Mouse (Mus musculus) forebrain, embryonic 10.5 days (tissue): Measurements from ENCODE around the gene Spop. TPM values are rescaled to one million over a fixed set of nuclear protein-coding genes. Genes with fewer than 3 reads are reported as not detected.
A peak's percentile ranks its signal among the peaks of the same experiment; 100 is the strongest.

ENCODE experiments used
- DNase-seq: peaks from one replicate; pipeline ENCODE4 v3.0.0-alpha.2; 2017; ENCODE audit warnings: low spot score; ENCODE audit errors: extremely low spot score
- H3K27ac ChIP-seq: fragments of 300-500 bp; sonication (generic); 2 replicates; pipeline ENCODE4 v1.5.1; 2016; ENCODE audit warnings: mild to moderate bottlenecking
- H3K27me3 ChIP-seq: fragments of 300-500 bp; sonication (generic); 2 replicates; pipeline ENCODE4 v1.6.1; 2016; ENCODE audit warnings: mild to moderate bottlenecking; ENCODE audit not compliant: poor library complexity, severe bottlenecking
- H3K36me3 ChIP-seq: fragments of 300-500 bp; sonication (generic); replicated peaks from 2 replicates; pipeline ENCODE4 v1.6.1; 2016; ENCODE audit warnings: mild to moderate bottlenecking, moderate library complexity
- H3K4me1 ChIP-seq: fragments of 300-500 bp; sonication (generic); 2 replicates; pipeline ENCODE4 v1.6.1; 2016
- H3K4me3 ChIP-seq: fragments of 300-500 bp; sonication (generic); 2 replicates; pipeline ENCODE4 v1.5.1; 2016; ENCODE audit warnings: mild to moderate bottlenecking, moderate library complexity
- H3K9me3 ChIP-seq: fragments of 300-500 bp; sonication (generic); 2 replicates; pipeline ENCODE4 v1.6.1; 2016; ENCODE audit warnings: mild to moderate bottlenecking, moderate library complexity
- WGBS: fragments of 180-500 bp; shearing (Covaris S2); methylation state at CpG from one replicate; pipeline ENCODE4 v1.1.7; 2016; 5-methylcytosine and 5-hydroxymethylcytosine counted together
- polyA plus RNA-seq: library from polyadenylated mRNA; unstranded; fragments of >200 nt; fragmentation: Nextera tagmentation; extraction: Ambion mirVana; gene quantifications from 2 replicates; pipeline ENCODE4 v1.2.1, GENCODE M21; 2016

Spop gene
- polyA plus RNA-seq, 1 experiment from 2014 or later = 142 TPM

GRCm38 (mm10) chr11:95460872-95461271 lies 47.0 kb downstream of the Spop start:
- WGBS = 92% methylated on average over 2 of the region's 2 CpGs
- H3K36me3 ChIP-seq = 0 out of 2 replicates have a peak, but pooled peaks cover 5% of the 10 kb centered on the region
- H3K9me3 ChIP-seq = no peaks in the 10 kb centered on the region
- no peak for DNase-seq
- no peak overlapping the region for H3K4me3 ChIP-seq
- no peaks in the 10 kb centered on the region for H3K4me1 ChIP-seq
- H3K27ac ChIP-seq = no peak overlapping the region
- H3K27me3 ChIP-seq = no peaks in the 10 kb centered on the region

- Histone ChIP-seq H3K4me3 (no peak overlapping the region), H3K27ac (no peak overlapping the region), H3K36me3 (0 out of 2 replicates have a peak, but pooled peaks cover 8% of the 10 kb centered on the region), H3K4me1 (no peaks in the 10 kb centered on the region), H3K27me3 (no peaks in the 10 kb centered on the region), H3K9me3 (no peaks in the 10 kb centered on the region)
- WGBS = 93% methylated on average over 3 of the region's 3 CpGs
- DNase-seq = no peak
Measured at GRCm38 (mm10) chr11:95462168-95462567, 48.3 kb downstream of the Spop start.

GRCm38 (mm10) chr11:95467731-95468130 lies 53.9 kb downstream of the Spop start:
- H3K4me3 ChIP-seq = no peak overlapping the region
- peaks cover 25% of the 10 kb centered on the region for H3K36me3 ChIP-seq
- WGBS = 83% methylated on average over 1 of the region's 1 CpGs
- no peaks in the 10 kb centered on the region for H3K4me1 ChIP-seq
- DNase-seq = no peak
- no peak overlapping the region for H3K27ac ChIP-seq
- no peaks in the 10 kb centered on the region for H3K27me3 ChIP-seq
- no peaks in the 10 kb centered on the region for H3K9me3 ChIP-seq

- WGBS = 93% methylated on average over 2 of the region's 2 CpGs
- no peaks in the 10 kb centered on the region for H3K4me1 ChIP-seq
- no peaks in the 10 kb centered on the region for H3K9me3 ChIP-seq
- no peak overlapping the region for H3K27ac ChIP-seq
- H3K4me3 ChIP-seq = no peak overlapping the region
- H3K27me3 ChIP-seq = no peaks in the 10 kb centered on the region
- peaks cover 66% of the 10 kb centered on the region for H3K36me3 ChIP-seq
- no peak for DNase-seq
Measured at GRCm38 (mm10) chr11:95472942-95473341, 59.1 kb downstream of the Spop start.

GRCm38 (mm10) chr11:95473456-95473855 lies 59.6 kb downstream of the Spop start:
- H3K36me3 ChIP-seq = peaks cover 67% of the 10 kb centered on the region
- no peak for DNase-seq
- WGBS = 88% methylated on average over 1 of the region's 1 CpGs
- H3K4me1 ChIP-seq = no peaks in the 10 kb centered on the region
- no peak overlapping the region for H3K27ac ChIP-seq
- H3K27me3 ChIP-seq = no peaks in the 10 kb centered on the region
- no peaks in the 10 kb centered on the region for H3K9me3 ChIP-seq
- no peak overlapping the region for H3K4me3 ChIP-seq

DNA sequence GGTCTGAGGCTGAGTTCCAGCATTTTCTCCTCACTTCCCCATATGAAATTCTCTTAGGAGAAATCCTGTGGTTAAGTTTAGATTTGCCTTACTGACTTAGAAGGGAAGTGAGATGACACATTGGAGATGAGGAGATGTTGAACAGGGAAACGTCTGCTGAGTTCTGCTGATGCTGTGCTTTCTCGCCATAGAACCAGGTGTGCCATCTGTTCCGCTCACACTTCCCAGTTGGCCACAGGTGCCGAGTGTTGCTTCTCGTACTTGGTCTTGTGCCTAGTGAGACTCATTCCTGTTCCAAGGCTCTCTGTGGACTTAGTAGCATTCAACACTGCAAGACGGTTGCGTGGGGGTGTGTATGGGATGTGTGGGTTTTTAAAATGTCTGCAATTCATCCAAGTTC lies 62.4 kb downstream of the Spop start:
- Histone ChIP-seq H3K27me3 (no peaks in the 10 kb centered on the region), H3K4me1 (no peaks in the 10 kb centered on the region), H3K9me3 (no peaks in the 10 kb centered on the region), H3K36me3 (peaks cover 74% of the 10 kb centered on the region), H3K4me3 (no peak overlapping the region), H3K27ac (no peak overlapping the region)
- DNase-seq = no peak
- 88% methylated on average over 7 of the region's 7 CpGs for WGBS

GRCm38 (mm10) chr11:95479458-95479857 lies 65.6 kb downstream of the Spop start:
- no peak overlapping the region for H3K27ac ChIP-seq
- H3K4me3 ChIP-seq = no peak overlapping the region
- H3K36me3 ChIP-seq = peaks cover 74% of the 10 kb centered on the region
- no peaks in the 10 kb centered on the region for H3K27me3 ChIP-seq
- no peak for DNase-seq
- no peaks in the 10 kb centered on the region for H3K9me3 ChIP-seq
- no peaks in the 10 kb centered on the region for H3K4me1 ChIP-seq
- 86% methylated on average over 4 of the region's 4 CpGs for WGBS

DNA sequence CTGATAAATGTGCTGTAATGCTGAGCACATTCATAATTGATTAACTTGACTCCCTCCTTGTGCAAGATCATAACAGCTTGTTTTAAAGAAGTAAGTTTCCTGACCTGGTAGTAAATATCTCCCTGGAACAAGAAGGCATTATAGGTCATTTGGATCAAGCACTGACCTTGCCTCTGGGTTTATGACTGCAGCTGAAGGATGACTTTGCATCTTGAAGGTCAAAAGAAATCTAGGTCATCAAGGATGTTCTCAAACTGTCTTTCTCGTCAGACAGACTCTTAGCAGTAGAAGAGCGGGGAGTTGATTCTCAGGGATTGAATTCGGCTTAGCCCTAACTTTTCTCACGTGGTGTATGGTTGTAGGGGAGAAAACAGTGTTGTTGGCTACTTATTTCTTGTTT lies 66.8 kb downstream of the Spop start:
- H3K9me3 ChIP-seq = no peaks in the 10 kb centered on the region
- H3K27me3 ChIP-seq = no peaks in the 10 kb centered on the region
- H3K4me3 ChIP-seq = no peak overlapping the region
- H3K36me3 ChIP-seq = peaks cover 71% of the 10 kb centered on the region
- H3K27ac ChIP-seq = no peak overlapping the region
- H3K4me1 ChIP-seq = no peaks in the 10 kb centered on the region
- no peak for DNase-seq
- 91% methylated on average over 4 of the region's 4 CpGs for WGBS

DNA sequence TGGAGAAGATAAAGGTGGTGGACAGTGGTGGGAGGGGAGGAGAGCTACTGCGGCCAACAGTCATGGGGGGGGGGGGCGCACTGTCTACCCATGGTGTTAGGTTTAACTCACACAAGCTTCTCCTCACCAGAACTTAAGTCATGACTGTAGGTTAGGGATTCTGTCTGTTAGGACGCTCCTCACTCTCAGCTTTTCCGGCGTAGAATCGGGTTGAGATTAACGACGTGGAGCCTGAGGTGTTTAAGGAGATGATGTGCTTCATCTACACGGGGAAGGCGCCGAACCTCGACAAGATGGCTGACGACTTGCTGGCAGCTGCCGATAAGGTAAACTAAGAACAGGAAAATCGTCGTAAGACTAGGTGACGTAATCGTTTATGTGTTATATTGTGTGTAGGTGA lies 71.8 kb downstream of the Spop start:
- H3K36me3 ChIP-seq = peaks cover 77% of the 10 kb centered on the region
- H3K4me3 ChIP-seq = no peak overlapping the region
- no peak overlapping the region for H3K27ac ChIP-seq
- H3K27me3 ChIP-seq = no peaks in the 10 kb centered on the region
- H3K9me3 ChIP-seq = no peaks in the 10 kb centered on the region
- DNase-seq = peak; percentile 12
- WGBS = 96% methylated on average over 18 of the region's 18 CpGs
- H3K4me1 ChIP-seq = peaks cover 10% of the 10 kb centered on the region

GRCm38 (mm10) chr11:95487237-95487636 lies 73.4 kb downstream of the Spop start:
- 90% methylated on average over 2 of the region's 2 CpGs for WGBS
- no peak overlapping the region for H3K4me3 ChIP-seq
- peaks cover 23% of the 10 kb centered on the region for H3K4me1 ChIP-seq
- H3K27me3 ChIP-seq = no peaks in the 10 kb centered on the region
- H3K36me3 ChIP-seq = peaks cover 87% of the 10 kb centered on the region
- no peak for DNase-seq
- no peak overlapping the region for H3K27ac ChIP-seq
- H3K9me3 ChIP-seq = no peaks in the 10 kb centered on the region

DNA sequence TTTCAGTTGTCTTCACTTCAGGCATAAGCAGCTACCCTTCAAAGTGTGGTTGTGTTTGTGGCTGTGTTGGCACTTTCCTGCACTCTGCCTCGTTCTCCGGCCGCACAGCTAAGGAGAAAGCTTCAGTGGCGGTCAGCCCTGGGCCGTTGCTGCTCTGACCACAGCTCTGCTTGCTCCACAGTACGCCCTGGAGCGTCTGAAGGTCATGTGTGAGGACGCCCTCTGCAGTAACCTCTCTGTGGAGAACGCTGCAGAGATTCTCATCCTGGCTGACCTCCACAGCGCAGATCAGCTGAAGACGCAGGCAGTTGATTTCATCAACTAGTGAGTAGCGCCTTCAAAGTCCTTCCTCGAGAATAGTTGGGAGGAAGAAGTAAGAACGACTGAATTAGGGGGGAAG lies 76.2 kb downstream of the Spop start:
- Histone ChIP-seq H3K9me3 (no peaks in the 10 kb centered on the region), H3K36me3 (peaks cover 89% of the 10 kb centered on the region)
- 80% methylated on average over 14 of the region's 14 CpGs for WGBS

DNA sequence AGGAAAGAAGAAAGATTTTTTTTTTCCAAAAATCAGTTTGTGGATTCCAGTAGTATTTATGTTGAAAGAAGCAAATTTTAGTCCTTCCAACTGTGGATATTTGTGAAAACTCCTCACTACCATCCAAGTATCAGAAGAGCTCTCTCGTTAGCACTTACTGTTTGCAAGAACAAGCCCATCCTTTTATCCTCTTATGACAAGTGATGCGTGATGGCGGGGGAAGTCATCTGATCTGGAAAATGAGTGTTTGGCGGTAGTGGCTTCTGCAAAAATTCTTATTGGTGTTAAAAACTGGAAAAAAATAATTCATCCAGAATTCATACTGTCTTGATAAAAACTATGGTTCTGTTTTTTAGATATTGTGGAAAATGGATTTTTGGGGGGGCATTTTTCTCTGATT lies 78.4 kb downstream of the Spop start:
- Histone ChIP-seq H3K27ac (0 out of 2 replicates have a peak overlapping the region, but pooled peaks have one; percentile 30), H3K4me3 (no peak overlapping the region), H3K27me3 (no peaks in the 10 kb centered on the region), H3K4me1 (peaks cover 23% of the 10 kb centered on the region), H3K36me3 (peaks cover 77% of the 10 kb centered on the region), H3K9me3 (no peaks in the 10 kb centered on the region)
- no peak for DNase-seq
- WGBS = 60% methylated on average over 4 of the region's 4 CpGs

More for the DNA sequence above, 76.2 kb downstream of the Spop start:
- H3K4me3 ChIP-seq = no peak overlapping the region
- H3K27me3 ChIP-seq = no peaks in the 10 kb centered on the region
- H3K4me1 ChIP-seq = peaks cover 23% of the 10 kb centered on the region
- H3K27ac ChIP-seq = no peak overlapping the region
- no peak for DNase-seq

DNA sequence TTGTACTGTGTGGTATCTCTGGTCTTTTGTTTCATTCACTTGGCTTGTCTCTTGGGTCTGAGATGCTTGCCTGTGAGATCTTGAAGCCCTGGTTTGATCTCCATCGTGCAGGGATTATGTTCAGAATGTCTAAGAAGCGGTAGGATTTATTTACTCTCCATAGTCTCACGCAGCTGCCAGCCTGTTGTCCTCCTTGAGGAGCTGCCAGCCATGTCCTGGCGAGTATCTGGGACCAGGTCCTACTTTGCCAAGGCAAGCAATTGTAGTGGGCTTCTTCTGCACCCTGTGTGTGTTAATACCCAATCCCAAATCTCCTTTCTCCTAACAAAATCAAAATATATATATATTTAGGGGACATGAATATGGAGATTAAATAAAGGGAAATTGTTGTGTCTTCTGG lies 79.1 kb downstream of the Spop start:
- 82% methylated on average over 4 of the region's 4 CpGs for WGBS

DNA sequence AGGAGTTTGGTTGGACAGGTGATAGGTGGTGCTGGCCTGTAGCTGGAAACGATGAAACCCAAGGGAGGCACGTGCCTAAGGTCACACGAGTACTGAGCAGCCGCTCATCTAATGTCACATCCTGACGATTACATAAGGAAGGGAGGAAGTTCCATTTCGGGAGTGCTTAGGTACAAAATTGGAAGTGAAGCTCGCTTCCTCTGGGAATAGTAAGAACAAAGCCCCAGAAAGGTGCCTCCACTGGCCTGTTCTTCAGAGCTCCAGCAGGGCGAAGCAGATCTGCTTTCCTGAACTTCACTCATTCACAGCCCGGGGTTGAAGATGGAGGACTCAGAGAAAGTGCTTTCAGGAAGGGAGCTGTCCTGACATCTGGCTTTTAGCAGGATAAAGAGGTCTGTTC lies 80.1 kb downstream of the Spop start:
- WGBS = 92% methylated on average over 9 of the region's 9 CpGs
- Histone ChIP-seq H3K27ac (no peak overlapping the region), H3K9me3 (no peaks in the 10 kb centered on the region), H3K4me1 (peaks cover 14% of the 10 kb centered on the region), H3K36me3 (peaks cover 78% of the 10 kb centered on the region), H3K4me3 (no peak overlapping the region), H3K27me3 (no peaks in the 10 kb centered on the region)
- DNase-seq = no peak

More for the DNA sequence above, 79.1 kb downstream of the Spop start:
- no peaks in the 10 kb centered on the region for H3K9me3 ChIP-seq
- no peak overlapping the region for H3K27ac ChIP-seq
- peaks cover 23% of the 10 kb centered on the region for H3K4me1 ChIP-seq
- peaks cover 80% of the 10 kb centered on the region for H3K36me3 ChIP-seq
- H3K4me3 ChIP-seq = no peak overlapping the region
- DNase-seq = no peak
- no peaks in the 10 kb centered on the region for H3K27me3 ChIP-seq
